Mouse (Mus musculus): ENCODE data around the gene Cuedc2.

Gene Cuedc2

DNA sequence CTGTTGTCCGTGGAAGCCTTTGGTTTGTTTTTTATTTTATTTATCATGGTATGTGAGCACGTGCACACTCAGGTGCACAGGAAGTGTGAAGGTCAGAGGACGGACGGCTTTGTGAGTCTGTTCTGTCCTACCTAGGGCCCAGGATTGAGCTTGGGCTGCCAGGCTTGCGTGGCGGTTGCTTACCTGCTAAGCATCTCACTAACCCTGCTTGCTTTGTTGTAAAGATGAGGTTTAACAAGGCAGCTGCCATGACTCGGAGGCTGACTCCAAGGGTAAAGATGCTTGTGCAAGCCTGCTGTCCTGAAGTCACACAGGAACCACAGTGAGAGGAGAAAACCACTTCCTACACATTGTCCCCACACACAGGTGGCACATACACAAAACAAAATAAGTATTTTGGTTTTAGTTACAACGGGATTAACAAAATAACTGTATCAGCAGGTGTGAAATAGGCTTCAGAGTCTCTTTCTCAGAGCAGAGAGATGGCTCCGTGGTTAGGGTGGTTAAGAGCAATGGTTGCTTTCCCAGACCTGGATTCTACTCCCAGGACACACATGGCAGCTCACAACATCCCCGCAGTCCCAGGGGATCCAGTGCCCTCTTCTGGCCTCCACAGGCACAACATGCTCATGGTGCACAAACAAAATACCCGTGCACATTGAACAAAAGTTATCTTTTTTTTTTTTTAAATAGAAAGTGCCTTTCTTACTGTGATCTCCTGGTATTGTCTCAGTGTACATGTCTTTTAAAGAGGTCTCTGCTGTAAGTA is 56.2 kb downstream of the Cuedc2 start:
- DNase-seq (ENCODE audit: inconsistent age in 2 of 2, low spot score in 1 of 2), result no peak

All from adrenal gland, adult (tissue).